Mouse (Mus musculus): ENCODE results near the gene Ccdc148.

Gene Ccdc148

GRCm38 (mm10) chr2:58906814-58907516 lies 253.5 kb downstream of the Ccdc148 start:
- DNase-seq, result peak; percentile 6

GRCm38 (mm10) chr2:58905057-58905456 lies 255.4 kb downstream of the Ccdc148 start:
- DNase-seq, result no peak

- no peak for DNase-seq
Measured at GRCm38 (mm10) chr2:58879876-58880275, 280.6 kb downstream of the Ccdc148 start.

- DNase-seq, result no peak
Measured at GRCm38 (mm10) chr2:58859134-58859533, 301.3 kb downstream of the Ccdc148 start, which contains the start of gene Gm11099. TSS of gene Gm11099 (plus strand) at chr2:58859434.

- no peak for DNase-seq
Measured at GRCm38 (mm10) chr2:58844499-58844898, 316.0 kb downstream of the Ccdc148 start.

GRCm38 (mm10) chr2:58842443-58842842 lies 318.0 kb downstream of the Ccdc148 start:
- DNase-seq, result no peak

GRCm38 (mm10) chr2:58841021-58841420 lies 319.5 kb downstream of the Ccdc148 start:
- no peak for DNase-seq

GRCm38 (mm10) chr2:58832253-58832980 lies 328.1 kb downstream of the Ccdc148 start:
- DNase-seq, result no peak

- DNase-seq, result peak; percentile 80
Measured at GRCm38 (mm10) chr2:58829981-58830742, 330.3 kb downstream of the Ccdc148 start.

GRCm38 (mm10) chr2:58828910-58829600 lies 331.4 kb downstream of the Ccdc148 start:
- DNase-seq, result peak; percentile 82

GRCm38 (mm10) chr2:58812941-58813340 lies 347.5 kb downstream of the Ccdc148 start:
- no peak for DNase-seq

GRCm38 (mm10) chr2:58799623-58800022 lies 360.9 kb downstream of the Ccdc148 start:
- DNase-seq, result no peak

GRCm38 (mm10) chr2:58799126-58799525 lies 361.4 kb downstream of the Ccdc148 start:
- DNase-seq, result no peak

- DNase-seq, result no peak
Measured at GRCm38 (mm10) chr2:58797506-58797905, 363.0 kb downstream of the Ccdc148 start.

GRCm38 (mm10) chr2:58795432-58795831 lies 365.1 kb downstream of the Ccdc148 start:
- DNase-seq, result no peak

GRCm38 (mm10) chr2:58794489-58794888 lies 366.0 kb downstream of the Ccdc148 start:
- DNase-seq, result peak; percentile 32

GRCm38 (mm10) chr2:58790361-58790760 lies 370.1 kb downstream of the Ccdc148 start:
- no peak for DNase-seq

GRCm38 (mm10) chr2:58789934-58790333 lies 370.5 kb downstream of the Ccdc148 start:
- no peak for DNase-seq

- no peak for DNase-seq
Measured at GRCm38 (mm10) chr2:58787360-58787759, 373.1 kb downstream of the Ccdc148 start.

- DNase-seq, result no peak
Measured at GRCm38 (mm10) chr2:58786681-58787080, 373.8 kb downstream of the Ccdc148 start.

- DNase-seq, result peak; percentile 31
Measured at GRCm38 (mm10) chr2:58786177-58786576, 374.3 kb downstream of the Ccdc148 start.

- no peak for DNase-seq
Measured at GRCm38 (mm10) chr2:58783526-58783925, 377.0 kb downstream of the Ccdc148 start.

GRCm38 (mm10) chr2:58778986-58779495 lies 381.4 kb downstream of the Ccdc148 start:
- DNase-seq, result peak; percentile 26

All from lung, postnatal 36 days (tissue).